ENCODE assay signal across 9 mouse cellular contexts in the genomic region with DNA sequence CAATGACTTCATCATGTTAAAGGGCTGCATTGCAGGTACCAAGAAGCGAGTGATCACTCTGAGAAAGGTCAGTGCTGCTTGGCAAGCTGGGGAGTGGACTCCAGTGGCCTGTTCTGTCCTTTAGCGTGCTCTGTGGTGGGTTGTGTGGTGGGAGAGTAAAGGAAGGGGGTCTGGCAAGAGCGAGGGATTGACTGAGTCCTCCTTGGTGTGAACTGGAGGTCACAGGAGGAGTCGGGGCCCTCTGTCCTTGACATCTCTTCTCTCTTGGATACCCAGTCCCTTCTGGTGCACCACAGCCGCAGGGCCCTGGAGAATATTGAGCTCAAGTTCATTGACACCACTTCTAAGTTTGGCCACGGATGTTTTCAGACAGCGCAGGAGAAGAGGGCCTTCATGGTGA. TPM values are rescaled to one million over a fixed set of nuclear protein-coding genes. Genes with fewer than 3 reads are reported as not detected.
A peak's percentile ranks its signal among the peaks of the same experiment; 100 is the strongest.
DNase-seq lines count a peak whose midpoint lies in the region; ATAC-seq lines count a peak whose summit lies in the region.
"Had no signal": no experiment of that assay in that cellular context is flagged by ENCODE, and none has a peak within 500 bp of the region (broad histone marks: within the 10 kb centered on the region; RNA-seq: fewer than 3 reads in every experiment).

No protein-coding gene starts in this region.

- H3K9ac ChIP-seq in forebrain, embryonic 15.5 days (replicated peaks), result no peak overlapping the region
- H3K9ac ChIP-seq in lung, embryonic 15.5 days, result no peak overlapping the region
- no peak overlapping the region for H3K9ac ChIP-seq in limb, embryonic 13.5 days
- no peak overlapping the region for H3K9ac ChIP-seq in stomach, embryonic 14.5 days (replicated peaks; ENCODE audit: low read depth, low read length)

- H3K27me3 ChIP-seq in forebrain, embryonic 10.5 days (ENCODE audit: poor library complexity, severe bottlenecking), result peaks cover 15% of the 10 kb centered on the region; the same call in 1 of the 2 replicates
- no peaks in the 10 kb centered on the region for H3K27me3 ChIP-seq in forebrain, embryonic 15.5 days
- H3K27me3 ChIP-seq in lung, embryonic 15.5 days, result no peaks in the 10 kb centered on the region; the same call in 1 of the 2 replicates
- peaks cover 11% of the 10 kb centered on the region; the same call in 1 of the 2 replicates for H3K27me3 ChIP-seq in limb, embryonic 13.5 days
- H3K27me3 ChIP-seq in stomach, embryonic 14.5 days (ENCODE audit: control insufficient read depth, insufficient read depth, low read length), result no peaks in the 10 kb centered on the region

- H3K27ac ChIP-seq in forebrain, embryonic 10.5 days, result peak overlapping the region; percentile 83
- no peak overlapping the region for H3K27ac ChIP-seq in forebrain, embryonic 15.5 days (replicated peaks)
- H3K27ac ChIP-seq in lung, embryonic 15.5 days, result no peak overlapping the region
- no peak overlapping the region for H3K27ac ChIP-seq in limb, embryonic 13.5 days
- H3K27ac ChIP-seq in stomach, embryonic 14.5 days (ENCODE audit: low read length), result no peak overlapping the region

- DNase-seq in forebrain, embryonic 10.5 days (ENCODE audit: extremely low spot score, low spot score), result no peak
- DNase-seq in lung, postnatal 14 days, result no peak
- DNase-seq in gastrocnemius, postnatal 36 days, result no peak
- no peak for DNase-seq in right cerebral cortex, adult 18-20 months

- no peak overlapping the region for H3K4me2 ChIP-seq in forebrain, embryonic 15.5 days (replicated peaks)
- H3K4me2 ChIP-seq in lung, embryonic 15.5 days, result 0 out of 2 replicates have a peak overlapping the region, but pooled peaks have one; percentile 90
- 0 out of 2 replicates have a peak overlapping the region, but pooled peaks have one; percentile 87 for H3K4me2 ChIP-seq in limb, embryonic 13.5 days (replicated peaks)
- H3K4me2 ChIP-seq in stomach, embryonic 14.5 days (replicated peaks; ENCODE audit: low read depth, low read length), result peak overlapping the region; percentile 77; the same call in 1 of the 2 replicates

- no peaks in the 10 kb centered on the region for H3K9me3 ChIP-seq in forebrain, embryonic 10.5 days
- H3K9me3 ChIP-seq in forebrain, embryonic 15.5 days, result no peaks in the 10 kb centered on the region
- H3K9me3 ChIP-seq in lung, embryonic 15.5 days, result no peaks in the 10 kb centered on the region
- no peaks in the 10 kb centered on the region for H3K9me3 ChIP-seq in limb, embryonic 13.5 days
- no peaks in the 10 kb centered on the region for H3K9me3 ChIP-seq in stomach, embryonic 14.5 days (ENCODE audit: control insufficient read depth, low read depth, low read length)

- intact Hi-C loops in gastrocnemius, postnatal 36 days (cut with DNase I), result no loop called here

- peaks cover 26% of the 10 kb centered on the region for H3K4me1 ChIP-seq in forebrain, embryonic 10.5 days
- peaks cover 17% of the 10 kb centered on the region for H3K4me1 ChIP-seq in forebrain, embryonic 15.5 days
- peaks cover 19% of the 10 kb centered on the region for H3K4me1 ChIP-seq in lung, embryonic 15.5 days
- peaks cover 17% of the 10 kb centered on the region for H3K4me1 ChIP-seq in limb, embryonic 13.5 days
- peaks cover 12% of the 10 kb centered on the region for H3K4me1 ChIP-seq in stomach, embryonic 14.5 days (ENCODE audit: control insufficient read depth, insufficient read depth, low read length)

- 88% methylated on average over 7 of the region's 7 CpGs for WGBS in forebrain, embryonic 10.5 days
- 83% methylated on average over 7 of the region's 7 CpGs for WGBS in forebrain, embryonic 15.5 days
- 80% methylated on average over 7 of the region's 7 CpGs for WGBS in lung, embryonic 15.5 days
- WGBS in limb, embryonic 13.5 days, result 91% methylated on average over 7 of the region's 7 CpGs
- 87% methylated on average over 7 of the region's 7 CpGs for WGBS in stomach, embryonic 14.5 days

- no peaks in the 10 kb centered on the region for H3K36me3 ChIP-seq in forebrain, embryonic 10.5 days (replicated peaks)
- H3K36me3 ChIP-seq in forebrain, embryonic 15.5 days, result no peaks in the 10 kb centered on the region
- H3K36me3 ChIP-seq in lung, embryonic 15.5 days, result peaks cover 2% of the 10 kb centered on the region
- H3K36me3 ChIP-seq in limb, embryonic 13.5 days, result peaks cover 12% of the 10 kb centered on the region
- no peaks in the 10 kb centered on the region for H3K36me3 ChIP-seq in stomach, embryonic 14.5 days (ENCODE audit: control insufficient read depth, insufficient read depth, low read length)

- ATAC-seq in forebrain, embryonic 15.5 days (replicated peaks), result no peak
- no peak for ATAC-seq in lung, embryonic 15.5 days (ENCODE audit: borderline replicate concordance, extremely low read depth, low FRiP score, low TSS enrichment)
- no peak for ATAC-seq in limb, embryonic 13.5 days (ENCODE audit: low FRiP score, low read depth)
- ATAC-seq in stomach, embryonic 14.5 days (ENCODE audit: insufficient number of reproducible peaks, insufficient read depth, low FRiP score, low read depth), result no peak

- H3K4me3 ChIP-seq in forebrain, embryonic 10.5 days, result peak overlapping the region; percentile 75; the same call in 1 of the 2 replicates
- no peak overlapping the region for H3K4me3 ChIP-seq in forebrain, embryonic 15.5 days
- no peak overlapping the region for H3K4me3 ChIP-seq in lung, embryonic 15.5 days
- no peak overlapping the region for H3K4me3 ChIP-seq in limb, embryonic 13.5 days
- H3K4me3 ChIP-seq in stomach, embryonic 14.5 days (ENCODE audit: low read depth, low read length), result no peak overlapping the region

RNA-seq across cellular contexts. Expression of a gene that starts 1.0 kb away (rescaled TPM):
- 22.2 and 22.8 TPM in 2 replicates for polyA plus RNA-seq in forebrain, embryonic 10.5 days (2016; fragmentation: Nextera tagmentation; extraction: Ambion mirVana)
- polyA plus RNA-seq in forebrain, embryonic 15.5 days (2015; fragmentation: Nextera tagmentation; extraction: Ambion mirVana), result 20.5 and 22.5 TPM in 2 replicates
- 30.7 and 36.7 TPM in 2 replicates for polyA plus RNA-seq in lung, embryonic 15.5 days (2015; fragmentation: Nextera tagmentation; extraction: Ambion mirVana)
- polyA plus RNA-seq in limb, embryonic 13.5 days (2015; fragmentation: Nextera tagmentation; extraction: Ambion mirVana), result 23.1 and 26.0 TPM in 2 replicates
- polyA plus RNA-seq in stomach, embryonic 14.5 days (2014; fragmentation: Nextera tagmentation; extraction: Ambion mirVana), result 40.3 and 41.3 TPM in 2 replicates
- total RNA-seq in gastrocnemius, postnatal 36 days (2021), result 100 to 1,000 TPM; 192 to 205 TPM

RNA-seq across cellular contexts. Expression of a gene that starts 7.8 kb away (rescaled TPM):
- polyA plus RNA-seq in forebrain, embryonic 10.5 days (2016; fragmentation: Nextera tagmentation; extraction: Ambion mirVana), result not detected in 2 replicates
- not detected in 2 replicates for polyA plus RNA-seq in forebrain, embryonic 15.5 days (2015; fragmentation: Nextera tagmentation; extraction: Ambion mirVana)
- 0.18 TPM in 1 of 2 replicates, not detected in the other for polyA plus RNA-seq in lung, embryonic 15.5 days (2015; fragmentation: Nextera tagmentation; extraction: Ambion mirVana)
- polyA plus RNA-seq in limb, embryonic 13.5 days (2015; fragmentation: Nextera tagmentation; extraction: Ambion mirVana), result not detected in 2 replicates
- 0.26 TPM in 1 of 2 replicates, not detected in the other for polyA plus RNA-seq in stomach, embryonic 14.5 days (2014; fragmentation: Nextera tagmentation; extraction: Ambion mirVana)
- 100 to 1,000 TPM; 743 to 791 TPM for total RNA-seq in gastrocnemius, postnatal 36 days (2021)

RNA-seq across cellular contexts. Expression of a gene that starts 11.2 kb away (rescaled TPM):
- polyA plus RNA-seq in forebrain, embryonic 10.5 days (2016; fragmentation: Nextera tagmentation; extraction: Ambion mirVana), result 190 and 194 TPM in 2 replicates
- 249 and 261 TPM in 2 replicates for polyA plus RNA-seq in forebrain, embryonic 15.5 days (2015; fragmentation: Nextera tagmentation; extraction: Ambion mirVana)
- 186 and 193 TPM in 2 replicates for polyA plus RNA-seq in lung, embryonic 15.5 days (2015; fragmentation: Nextera tagmentation; extraction: Ambion mirVana)
- 206 and 215 TPM in 2 replicates for polyA plus RNA-seq in limb, embryonic 13.5 days (2015; fragmentation: Nextera tagmentation; extraction: Ambion mirVana)
- polyA plus RNA-seq in stomach, embryonic 14.5 days (2014; fragmentation: Nextera tagmentation; extraction: Ambion mirVana), result 226 and 259 TPM in 2 replicates
- total RNA-seq in gastrocnemius, postnatal 36 days (2021), result 100 to 1,000 TPM; 420 to 464 TPM

RNA-seq across cellular contexts. Expression of a gene that starts 17.3 kb away (rescaled TPM):
- 0.50 and 0.68 TPM in 2 replicates for polyA plus RNA-seq in forebrain, embryonic 10.5 days (2016; fragmentation: Nextera tagmentation; extraction: Ambion mirVana)
- polyA plus RNA-seq in forebrain, embryonic 15.5 days (2015; fragmentation: Nextera tagmentation; extraction: Ambion mirVana), result not detected in 2 replicates
- polyA plus RNA-seq in lung, embryonic 15.5 days (2015; fragmentation: Nextera tagmentation; extraction: Ambion mirVana), result 2.5 and 3.4 TPM in 2 replicates
- polyA plus RNA-seq in limb, embryonic 13.5 days (2015; fragmentation: Nextera tagmentation; extraction: Ambion mirVana), result 2.6 and 3.7 TPM in 2 replicates
- 1.1 and 1.5 TPM in 2 replicates for polyA plus RNA-seq in stomach, embryonic 14.5 days (2014; fragmentation: Nextera tagmentation; extraction: Ambion mirVana)
- total RNA-seq in gastrocnemius, postnatal 36 days (2021), result not detected
- total RNA-seq: megakaryocyte-erythroid progenitor cell, adult 5-6 weeks had no signal

RNA-seq across cellular contexts. Expression of a gene that starts 17.5 kb away (rescaled TPM):
- polyA plus RNA-seq in forebrain, embryonic 10.5 days (2016; fragmentation: Nextera tagmentation; extraction: Ambion mirVana), result 1,888 and 1,960 TPM in 2 replicates
- 816 and 846 TPM in 2 replicates for polyA plus RNA-seq in forebrain, embryonic 15.5 days (2015; fragmentation: Nextera tagmentation; extraction: Ambion mirVana)
- polyA plus RNA-seq in lung, embryonic 15.5 days (2015; fragmentation: Nextera tagmentation; extraction: Ambion mirVana), result 1,576 and 1,662 TPM in 2 replicates
- polyA plus RNA-seq in limb, embryonic 13.5 days (2015; fragmentation: Nextera tagmentation; extraction: Ambion mirVana), result 1,267 and 1,298 TPM in 2 replicates
- polyA plus RNA-seq in stomach, embryonic 14.5 days (2014; fragmentation: Nextera tagmentation; extraction: Ambion mirVana), result 1,483 and 1,587 TPM in 2 replicates
- total RNA-seq in gastrocnemius, postnatal 36 days (2021), result 100 to 1,000 TPM; 500 to 582 TPM
